Mouse (Mus musculus): ENCODE results near the gene Lrrc45. TPM values are rescaled to one million over a fixed set of nuclear protein-coding genes. Genes with fewer than 3 reads are reported as not detected.

Lrrc45 gene
- 28.7 and 33.4 TPM in 2 replicates for polyA plus RNA-seq (2012)

DNA sequence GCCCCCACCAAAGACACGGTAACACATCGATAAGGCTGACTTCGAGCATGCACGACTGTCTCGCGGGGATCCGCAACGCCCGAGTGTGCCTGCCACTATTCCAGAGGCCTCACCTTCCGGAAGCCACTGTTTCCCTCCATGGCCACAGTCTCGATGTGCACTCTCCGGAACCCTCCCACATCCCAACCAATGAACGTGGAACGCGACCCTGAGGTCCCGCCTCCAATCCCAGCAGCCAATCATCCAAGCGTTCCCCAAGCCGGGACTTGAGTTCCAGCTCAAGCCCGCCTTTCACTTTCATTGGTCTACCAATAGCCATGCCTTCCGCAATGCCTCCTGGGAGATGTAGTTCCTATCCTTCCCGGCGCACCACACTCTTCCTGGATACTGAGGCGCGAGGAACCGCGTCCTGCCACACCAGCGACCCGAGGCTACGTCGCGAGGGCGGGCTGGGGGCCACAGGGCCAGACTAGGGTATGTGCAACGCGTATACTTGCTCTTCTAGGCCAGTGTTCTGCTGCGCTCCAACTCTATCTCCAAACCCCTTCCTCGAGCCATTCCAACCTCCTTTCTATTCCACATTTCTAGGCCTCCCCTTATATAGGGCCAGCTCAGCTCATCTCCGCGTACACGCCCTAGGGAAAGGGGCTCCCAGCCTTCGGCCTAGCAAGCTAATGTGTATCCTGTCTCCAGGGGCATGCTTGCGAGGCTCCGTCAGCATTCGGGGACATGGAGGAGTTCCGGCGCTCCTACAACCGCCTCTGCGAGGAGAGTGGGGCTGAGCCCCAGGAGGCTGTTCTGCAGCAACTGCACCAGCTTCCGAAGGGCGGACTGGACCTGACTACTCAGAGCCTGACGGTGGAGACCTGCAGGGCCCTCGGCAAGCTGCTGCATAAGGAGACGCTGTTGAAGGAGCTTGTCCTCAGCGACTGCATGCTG is at the start of gene Lrrc45, which contains the start of gene Cenpx:
Gene Lrrc45 (plus strand): TSS at position 346 of the 939 bp plus-strand sequence.
Gene Cenpx (minus strand): TSS at position 159 of the 939 bp plus-strand sequence.
- TF ChIP-seq GATA1 (IDR thresholded peaks at IDR 0.05; ENCODE audit: low read length) = no peak

DNA sequence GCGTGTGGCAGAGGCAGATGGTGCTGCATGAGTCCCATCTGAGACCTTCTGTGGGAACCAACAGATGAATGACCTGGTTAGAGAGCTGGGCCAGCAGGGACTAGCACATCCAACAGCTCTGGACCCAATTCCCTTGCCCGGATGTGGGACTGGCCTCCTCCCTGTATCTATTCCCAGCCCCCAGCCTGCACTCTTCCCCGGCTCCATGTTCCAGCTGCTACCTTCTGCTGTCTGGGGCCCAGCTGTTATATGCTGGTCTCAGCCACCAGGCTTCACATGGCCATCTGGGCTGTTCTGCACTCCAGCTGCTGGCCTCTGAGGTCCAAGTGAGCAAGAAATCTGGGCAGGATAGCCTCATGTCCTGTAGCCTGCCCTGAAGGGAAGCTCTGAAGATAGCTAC is 48.3 kb upstream of the Lrrc45 start:
- TF ChIP-seq GATA1 (IDR thresholded peaks at IDR 0.05; ENCODE audit: low read length) = no peak

DNA sequence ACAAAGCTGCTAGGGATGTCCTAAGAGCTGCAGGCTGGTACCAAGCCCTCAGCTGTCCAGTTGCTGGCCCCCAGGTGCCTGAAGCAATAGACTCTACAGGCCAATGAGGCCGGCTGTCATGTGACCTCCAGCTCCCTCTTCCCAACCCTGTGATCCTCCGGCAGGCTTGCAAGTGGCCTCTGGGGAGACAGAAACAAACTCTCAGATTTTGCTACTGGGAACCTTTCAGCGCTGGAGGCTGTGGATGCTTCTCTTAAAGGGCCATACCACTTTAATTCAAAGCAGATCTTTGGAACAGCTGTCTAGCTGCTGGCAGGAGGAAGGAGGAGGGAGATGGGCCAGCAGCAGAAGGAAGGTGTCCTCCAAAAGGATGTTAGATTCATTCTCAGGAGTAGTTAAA is 47.1 kb upstream of the Lrrc45 start:
- no peak for TF ChIP-seq GATA1 (IDR thresholded peaks at IDR 0.05; ENCODE audit: low read length)

DNA sequence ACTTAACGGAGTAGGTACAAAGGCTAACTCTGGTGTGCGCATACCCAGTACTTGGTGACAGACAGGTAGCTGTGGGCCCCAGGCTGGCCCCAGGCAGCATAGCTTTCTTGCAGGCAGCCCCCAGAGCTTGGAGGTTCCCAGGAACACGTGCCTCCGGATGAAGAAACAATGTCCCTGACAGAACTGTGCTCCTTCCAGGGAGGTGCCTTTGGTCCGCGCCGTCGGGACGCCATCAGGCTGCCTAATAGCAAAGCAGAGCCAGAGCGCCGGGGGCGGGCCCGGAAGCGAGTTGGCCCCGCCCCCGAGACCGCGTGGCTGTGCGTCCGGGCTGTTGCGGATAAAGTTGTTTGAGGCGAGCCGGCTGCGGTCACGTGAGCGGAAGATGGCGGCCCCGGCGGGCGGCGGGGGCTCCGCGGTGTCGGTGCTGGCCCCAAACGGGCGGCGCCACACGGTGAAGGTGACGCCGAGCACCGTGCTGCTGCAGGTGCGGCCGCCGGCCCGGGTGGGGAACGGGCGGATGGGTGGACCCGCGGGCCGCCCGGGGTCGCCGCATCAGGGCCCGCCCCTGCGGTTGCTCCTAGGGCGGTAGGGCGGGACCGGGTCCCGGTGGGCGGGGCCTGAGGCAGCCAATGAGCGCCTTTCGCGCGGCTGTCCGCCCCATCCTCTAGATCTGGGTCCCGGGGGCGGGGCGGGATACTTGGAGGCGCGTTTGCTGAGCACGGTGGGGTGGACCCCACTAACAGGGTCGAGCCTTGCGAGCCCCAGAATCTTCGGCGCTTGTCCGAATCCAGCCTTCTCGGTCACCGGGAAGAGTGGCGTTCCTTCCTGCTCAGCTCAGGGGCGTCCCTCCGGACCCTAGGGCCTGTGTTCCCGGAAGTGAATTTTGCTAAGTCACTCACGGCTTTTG is 40.8 kb upstream of the Lrrc45 start, which contains the start of gene Aspscr1:
Gene Aspscr1 (plus strand): TSS at position 287 of the 907 bp plus-strand sequence.
- no peak for TF ChIP-seq GATA1 (IDR thresholded peaks at IDR 0.05; ENCODE audit: low read length)

DNA sequence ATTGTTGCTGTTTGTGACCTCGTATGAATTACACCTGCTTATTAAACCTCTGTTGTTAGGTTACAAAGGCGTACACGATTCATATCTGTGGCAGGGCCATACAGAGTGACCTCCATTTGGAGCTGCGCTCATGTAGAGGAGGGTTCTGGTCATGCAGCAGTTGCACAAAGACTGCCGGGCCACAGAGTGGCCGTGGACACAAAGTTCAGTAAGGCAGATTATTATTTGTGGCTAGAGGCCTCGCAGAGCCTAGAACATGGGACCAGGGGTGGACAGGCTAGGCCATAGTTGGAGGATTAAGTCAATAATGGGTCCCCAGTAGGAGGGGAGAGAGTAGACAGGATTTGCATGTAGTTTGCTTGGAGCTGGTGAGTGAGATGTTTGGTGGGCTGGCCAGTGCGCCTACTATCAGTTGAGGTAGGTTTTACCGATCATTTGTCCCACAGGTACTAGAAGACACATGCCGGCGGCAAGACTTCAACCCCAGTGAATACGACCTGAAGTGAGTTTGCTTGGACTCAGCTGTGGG is 40.1 kb upstream of the Lrrc45 start:
- no peak for TF ChIP-seq GATA1 (IDR thresholded peaks at IDR 0.05; ENCODE audit: low read length)

DNA sequence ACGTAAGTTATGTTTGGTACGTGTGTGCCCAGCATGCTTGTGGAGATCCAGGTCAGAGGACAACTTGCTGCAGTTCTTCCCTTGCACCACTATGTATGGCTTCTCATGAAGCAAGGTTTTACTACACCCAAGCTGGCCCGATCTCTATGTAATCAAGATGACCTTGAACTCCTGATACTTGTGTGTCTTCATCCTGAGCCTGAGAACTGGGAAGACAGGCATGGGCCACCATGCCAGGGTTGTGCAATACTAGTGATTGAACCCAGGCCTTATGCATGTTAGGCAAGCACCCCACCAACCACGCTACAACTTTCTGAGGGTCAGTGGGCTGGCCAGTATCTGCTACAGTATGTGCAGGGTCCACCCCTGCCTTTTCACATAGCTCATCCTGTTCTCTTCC is 36.8 kb upstream of the Lrrc45 start:
- no peak for TF ChIP-seq GATA1 (IDR thresholded peaks at IDR 0.05; ENCODE audit: low read length)

DNA sequence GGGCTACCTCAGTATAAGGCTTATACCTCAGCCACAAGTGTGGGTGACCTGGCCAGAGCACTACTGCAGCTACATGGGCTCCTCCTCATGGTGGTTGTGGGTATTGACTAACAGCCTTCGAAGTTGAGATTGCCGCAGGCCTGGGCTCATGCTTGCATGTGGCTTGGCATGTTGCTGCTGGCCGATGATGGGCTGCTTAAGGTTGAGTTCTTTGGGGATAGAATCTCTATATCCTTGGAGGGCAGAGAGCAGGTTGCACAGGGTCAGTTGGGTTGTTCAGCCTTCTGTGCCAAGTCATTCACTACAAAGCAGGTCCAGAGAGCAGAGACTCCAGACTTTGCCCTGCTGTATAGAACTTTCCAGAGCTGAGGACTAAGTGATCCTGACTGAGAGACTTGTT is 33.8 kb upstream of the Lrrc45 start:
- no peak for TF ChIP-seq GATA1 (IDR thresholded peaks at IDR 0.05; ENCODE audit: low read length)

DNA sequence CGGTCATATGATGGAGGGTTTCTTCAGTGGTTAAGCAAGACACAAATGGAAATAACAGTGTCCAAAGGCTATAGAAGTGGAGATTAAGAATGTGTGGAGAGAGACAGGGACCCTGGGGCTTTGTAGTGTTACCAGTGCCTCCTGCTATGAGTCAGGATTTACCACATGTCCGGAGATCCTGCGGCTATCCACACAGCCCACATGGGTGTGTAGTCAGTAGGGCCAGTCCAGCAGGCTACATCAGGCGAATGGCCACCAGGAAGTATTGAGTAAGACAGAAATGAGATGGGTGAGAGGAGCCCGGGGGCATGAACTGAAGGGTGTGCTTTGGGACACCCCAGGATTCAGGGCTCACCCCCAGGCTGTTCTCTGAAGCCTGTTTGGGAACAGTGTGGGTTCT is 31.0 kb upstream of the Lrrc45 start:
- no peak for TF ChIP-seq GATA1 (IDR thresholded peaks at IDR 0.05; ENCODE audit: low read length)

DNA sequence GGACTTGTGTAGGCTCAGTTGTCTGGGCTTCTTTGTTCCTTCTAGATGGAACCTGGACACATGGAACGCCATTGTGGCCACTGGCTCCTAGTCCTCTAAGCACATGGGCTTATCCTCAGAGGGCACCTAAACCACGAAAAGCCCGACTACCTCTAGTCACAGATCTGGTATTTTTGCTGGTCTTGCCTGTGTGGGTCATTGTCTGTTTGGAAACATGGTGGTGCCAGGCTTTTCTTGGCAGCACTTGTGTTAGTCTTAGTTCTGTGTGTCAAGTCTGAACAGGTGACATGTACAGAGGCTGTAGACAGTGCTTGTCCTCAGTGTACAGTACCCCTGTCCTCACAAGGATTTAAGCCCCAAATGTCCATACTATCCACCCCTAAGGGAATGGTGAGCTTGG is 30.2 kb upstream of the Lrrc45 start:
- TF ChIP-seq GATA1 (IDR thresholded peaks at IDR 0.05; ENCODE audit: low read length) = no peak

DNA sequence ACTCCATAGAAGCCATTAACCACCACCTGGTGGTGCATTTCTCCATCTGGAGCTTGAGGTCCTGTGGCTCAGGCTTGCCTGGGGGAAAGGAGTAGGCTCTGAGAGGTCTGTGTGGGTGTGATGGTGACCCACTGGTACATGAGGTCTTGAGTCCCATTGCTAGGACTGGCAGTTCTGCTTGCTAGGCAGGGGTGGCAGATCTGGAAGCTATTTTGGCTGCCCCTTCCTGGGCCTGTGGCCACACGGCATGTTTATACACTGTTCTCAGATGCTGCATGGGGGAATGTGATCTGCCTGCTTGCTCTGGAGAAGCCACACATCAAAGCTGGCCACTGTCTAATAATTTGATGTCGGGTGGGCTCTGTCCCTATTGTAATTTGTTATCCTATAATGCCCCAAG is 29.6 kb upstream of the Lrrc45 start:
- no peak for TF ChIP-seq GATA1 (IDR thresholded peaks at IDR 0.05; ENCODE audit: low read length)

DNA sequence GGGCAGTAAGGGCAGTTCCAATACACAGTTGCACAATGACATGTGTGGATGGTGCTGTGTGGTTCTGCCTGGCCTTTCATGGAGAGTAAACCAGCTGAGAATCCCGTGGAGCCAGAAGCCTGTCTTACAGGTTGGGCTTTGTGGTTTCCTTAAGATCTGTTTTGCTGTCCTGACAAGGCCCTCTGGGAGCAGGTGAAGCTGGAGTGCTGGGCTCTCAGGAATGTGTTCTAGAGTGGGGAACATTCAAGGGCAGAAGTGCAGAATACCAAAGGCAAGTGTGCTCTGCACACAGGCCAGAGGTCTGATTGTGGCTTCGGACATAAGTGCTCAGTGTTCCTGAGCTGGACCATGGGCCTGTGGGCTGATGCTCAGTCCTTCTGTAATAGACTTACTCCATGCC is 29.1 kb upstream of the Lrrc45 start:
- no peak for TF ChIP-seq GATA1 (IDR thresholded peaks at IDR 0.05; ENCODE audit: low read length)

DNA sequence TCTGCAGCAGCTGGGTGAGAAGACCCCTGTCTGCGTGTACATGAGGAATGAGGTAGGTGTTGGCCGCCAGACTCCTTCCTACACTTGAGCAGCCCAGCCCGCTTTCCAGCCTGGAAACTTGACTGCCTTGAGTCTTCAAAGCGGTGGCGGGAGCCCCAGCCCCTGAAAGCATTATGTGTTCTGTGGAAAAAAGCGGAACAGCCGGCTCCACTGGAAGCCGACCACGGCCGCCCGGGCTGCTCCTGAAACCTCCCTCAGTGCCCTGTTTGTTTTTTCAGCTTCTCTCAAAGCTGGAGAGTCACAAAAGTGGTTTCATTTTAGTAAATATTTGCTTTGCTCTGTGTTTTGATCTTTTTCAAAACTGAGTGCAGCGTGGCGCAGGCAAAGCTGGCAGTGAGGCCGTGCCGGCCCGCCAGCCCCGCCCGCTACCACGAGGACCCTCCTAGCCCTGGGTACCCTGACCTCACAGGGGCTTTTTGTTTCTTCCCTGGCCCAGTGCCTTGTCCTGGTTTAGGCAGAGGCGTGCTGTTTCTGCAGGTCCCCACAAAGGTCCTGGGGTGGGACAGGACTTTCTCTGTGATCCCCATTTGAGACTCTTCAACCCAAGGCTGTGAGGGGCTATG is 27.0 kb upstream of the Lrrc45 start:
- TF ChIP-seq GATA1 (IDR thresholded peaks at IDR 0.05; ENCODE audit: low read length) = no peak

DNA sequence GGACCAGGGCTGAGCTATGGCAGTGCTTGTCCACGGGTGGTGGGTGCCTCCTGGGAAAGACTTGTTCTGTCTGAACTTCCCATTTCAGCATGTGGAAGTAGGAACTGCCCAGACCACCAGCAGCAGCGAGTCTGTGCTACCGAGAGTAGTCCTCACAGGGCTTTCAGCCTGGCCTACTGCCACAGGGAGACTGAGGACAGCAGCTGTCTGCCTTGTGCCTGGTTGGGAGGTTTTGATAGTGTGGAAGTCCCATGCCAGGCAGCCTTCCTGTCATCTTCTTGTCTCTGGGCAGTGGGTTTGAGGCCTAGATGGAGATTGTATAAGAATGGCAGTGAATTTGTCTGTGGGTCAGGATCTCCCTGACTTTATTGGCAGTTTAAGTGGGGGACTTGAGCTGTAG is 24.4 kb upstream of the Lrrc45 start:
- TF ChIP-seq GATA1 (IDR thresholded peaks at IDR 0.05; ENCODE audit: low read length) = no peak

DNA sequence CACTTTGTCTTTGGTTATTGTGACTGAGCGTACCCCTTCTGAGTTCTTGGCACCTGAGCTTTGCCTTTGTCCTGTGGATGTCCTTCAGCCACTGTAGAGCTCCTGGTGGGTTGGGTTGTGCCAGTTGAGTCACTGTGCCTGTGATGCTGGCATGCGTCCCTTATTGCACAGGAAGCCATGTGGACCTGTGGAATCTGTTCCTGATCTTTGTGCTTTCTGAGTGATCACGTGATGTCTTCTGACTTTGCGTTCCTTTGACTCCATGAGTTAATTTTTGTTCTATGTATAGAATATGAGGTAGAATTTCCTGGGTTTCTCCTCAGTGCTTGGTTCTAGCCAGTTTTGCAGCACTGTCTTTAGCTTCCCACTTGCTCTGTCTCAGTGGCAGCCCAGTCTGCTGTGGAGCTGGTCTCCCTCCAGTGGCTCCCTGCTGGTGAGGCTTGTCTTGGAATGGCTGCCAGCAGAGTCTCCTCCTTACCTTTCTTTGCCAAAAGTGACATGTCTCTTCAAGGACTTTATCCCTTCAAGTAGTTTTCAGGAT is 21.2 kb upstream of the Lrrc45 start:
- TF ChIP-seq GATA1 (IDR thresholded peaks at IDR 0.05; ENCODE audit: low read length) = no peak

DNA sequence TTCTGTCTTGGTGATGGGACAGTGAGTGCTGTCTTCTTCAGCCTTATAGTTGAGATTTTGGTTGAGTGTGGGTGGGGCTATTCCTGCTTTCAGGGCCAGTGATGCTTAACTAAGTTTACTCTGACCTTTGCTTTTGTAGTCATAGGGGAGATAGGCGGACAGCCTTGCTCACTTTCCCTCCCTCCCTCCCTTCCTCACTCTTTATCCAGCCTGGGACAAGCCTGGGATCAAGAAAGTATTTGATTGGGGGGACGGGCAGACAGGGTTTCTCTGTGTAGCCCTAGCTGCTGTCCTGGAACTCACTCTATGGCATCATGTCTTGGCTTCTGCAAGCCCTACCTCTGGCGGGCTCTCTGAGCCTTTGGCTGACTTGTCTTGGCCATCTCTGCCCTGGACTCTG is 20.3 kb upstream of the Lrrc45 start:
- no peak for TF ChIP-seq GATA1 (IDR thresholded peaks at IDR 0.05; ENCODE audit: low read length)
